Mouse (Mus musculus) midbrain, embryonic 14.5 days (tissue): Measurements from ENCODE around the gene Dtx3. TPM values are rescaled to one million over a fixed set of nuclear protein-coding genes. Genes with fewer than 3 reads are reported as not detected.
A peak's percentile ranks its signal among the peaks of the same experiment; 100 is the strongest.

Experiments used
- ATAC-seq: fragments of 200-750 bp; cut with Nextera tagmentation; 2 replicates; pipeline ENCODE4 v1.8.0; 2017; ENCODE audit warnings: moderate number of reproducible peaks, moderate library complexity; ENCODE audit not compliant: low FRiP score, low TSS enrichment
- DNase-seq: peaks from one replicate; pipeline ENCODE4 v3.0.0-alpha.2; 2015
- H3K27ac ChIP-seq: fragments of 300-500 bp; sonication (generic); replicated peaks from 2 replicates; pipeline ENCODE4 v1.5.1; 2014; ENCODE audit warnings: mild to moderate bottlenecking, low read depth, low read length, moderate library complexity
- H3K27me3 ChIP-seq: fragments of 300-500 bp; sonication (generic); 2 replicates; pipeline ENCODE4 v1.6.1; 2014; ENCODE audit warnings: low read length, control low read depth, mixed read lengths; ENCODE audit not compliant: control insufficient read depth, insufficient read depth
- H3K36me3 ChIP-seq: fragments of 300-500 bp; sonication (generic); 2 replicates; pipeline ENCODE4 v1.6.1; 2014; ENCODE audit warnings: low read length, control low read depth; ENCODE audit not compliant: control insufficient read depth, insufficient read depth
- H3K4me1 ChIP-seq: fragments of 300-500 bp; sonication (generic); 2 replicates; pipeline ENCODE4 v1.6.1; 2014; ENCODE audit warnings: mild to moderate bottlenecking, antibody characterized with exemption, low read length, control low read depth; ENCODE audit not compliant: control insufficient read depth, insufficient read depth
- H3K4me2 ChIP-seq: fragments of 300-500 bp; sonication (generic); 2 replicates; pipeline ENCODE4 v1.6.1; 2014; ENCODE audit warnings: mild to moderate bottlenecking, low read length, moderate library complexity
- H3K4me3 ChIP-seq: fragments of 300-500 bp; sonication (generic); replicated peaks from 2 replicates; pipeline ENCODE4 v1.5.1; 2014; ENCODE audit warnings: low read depth, low read length
- H3K9ac ChIP-seq: fragments of 300-500 bp; sonication (generic); replicated peaks from 2 replicates; pipeline ENCODE4 v1.6.1; 2014; ENCODE audit warnings: mild to moderate bottlenecking, low read length, moderate library complexity
- H3K9me3 ChIP-seq: fragments of 300-500 bp; sonication (generic); 2 replicates; pipeline ENCODE4 v1.6.1; 2016; ENCODE audit warnings: low read length, control low read depth, mixed read lengths; ENCODE audit not compliant: control insufficient read depth
- WGBS: fragments of 180-500 bp; shearing (Covaris S2); extraction: QIAGEN DNeasy Blood & Tissue Kit; methylation state at CpG from one replicate; pipeline ENCODE4 v1.1.7; 2014; 5-methylcytosine and 5-hydroxymethylcytosine counted together
- polyA plus RNA-seq: library from polyadenylated mRNA; unstranded; fragments of >200 nt; fragmentation: Nextera tagmentation; extraction: Ambion mirVana; gene quantifications from 2 replicates; pipeline ENCODE4 v1.2.1, GENCODE M21; 2014

Gene Dtx3
- polyA plus RNA-seq, 1 experiment from 2014 or later, result 244 TPM

DNA sequence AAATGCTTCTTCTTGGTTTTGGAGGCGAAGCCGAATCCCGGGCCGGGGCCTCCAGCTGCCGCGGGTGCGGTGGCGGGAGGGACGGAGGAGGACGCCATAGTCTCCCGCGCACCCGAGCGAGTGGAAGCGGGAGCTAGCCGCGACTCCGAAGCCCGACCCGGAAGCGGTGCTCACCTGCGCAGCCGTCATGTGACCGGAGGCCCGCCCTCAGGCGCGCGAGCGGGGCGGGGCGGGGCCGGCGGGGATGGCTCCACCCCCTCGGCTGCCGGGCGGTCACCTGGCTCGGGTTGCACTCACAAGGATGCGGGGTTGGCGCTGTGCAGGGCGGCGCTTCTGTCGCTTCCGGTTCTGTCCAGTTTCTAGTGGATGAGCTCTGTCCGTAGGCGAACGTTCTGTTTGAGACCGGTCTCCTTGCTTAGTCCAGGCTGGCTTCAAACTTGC is 15.9 kb upstream of the Dtx3 start, which contains the start of gene Pip4k2c:
Pip4k2c (minus strand) TSS at position 172 of the 441 bp plus-strand sequence.
- peak within 1 kb of the TSS; percentile 76 for H3K9ac ChIP-seq
- H3K4me1 ChIP-seq, result peaks cover 10% of the 10 kb centered on the region
- peaks cover 17% of the 10 kb centered on the region for H3K36me3 ChIP-seq
- H3K4me2 ChIP-seq, result peak within 1 kb of the TSS; percentile 90
- ATAC-seq (peak; percentile 95), DNase-seq (peak; percentile 91)
- H3K27me3 ChIP-seq, result no peaks in the 10 kb centered on the region
- H3K9me3 ChIP-seq, result no peaks in the 10 kb centered on the region
- 0% methylated on average over 47 of the region's 47 CpGs for WGBS
- H3K4me3 ChIP-seq, result peak within 1 kb of the TSS; percentile 78
- H3K27ac ChIP-seq, result peak within 1 kb of the TSS; percentile 45; the same call in 1 of the 2 replicates

GRCm38 (mm10) chr10:127210961-127211405 is 15.5 kb upstream of the Dtx3 start:
- Histone ChIP-seq H3K4me3 (peak overlapping the region; percentile 78), H3K27ac (peak overlapping the region; percentile 45; the same call in 1 of the 2 replicates), H3K4me2 (peak overlapping the region; percentile 90), H3K36me3 (peaks cover 22% of the 10 kb centered on the region), H3K4me1 (peaks cover 10% of the 10 kb centered on the region), H3K9me3 (no peaks in the 10 kb centered on the region), H3K9ac (peak overlapping the region; percentile 76), H3K27me3 (no peaks in the 10 kb centered on the region)
- no peak for DNase-seq
- ATAC-seq, result peak; percentile 64
- 0% methylated on average over 25 of the region's 25 CpGs for WGBS

DNA sequence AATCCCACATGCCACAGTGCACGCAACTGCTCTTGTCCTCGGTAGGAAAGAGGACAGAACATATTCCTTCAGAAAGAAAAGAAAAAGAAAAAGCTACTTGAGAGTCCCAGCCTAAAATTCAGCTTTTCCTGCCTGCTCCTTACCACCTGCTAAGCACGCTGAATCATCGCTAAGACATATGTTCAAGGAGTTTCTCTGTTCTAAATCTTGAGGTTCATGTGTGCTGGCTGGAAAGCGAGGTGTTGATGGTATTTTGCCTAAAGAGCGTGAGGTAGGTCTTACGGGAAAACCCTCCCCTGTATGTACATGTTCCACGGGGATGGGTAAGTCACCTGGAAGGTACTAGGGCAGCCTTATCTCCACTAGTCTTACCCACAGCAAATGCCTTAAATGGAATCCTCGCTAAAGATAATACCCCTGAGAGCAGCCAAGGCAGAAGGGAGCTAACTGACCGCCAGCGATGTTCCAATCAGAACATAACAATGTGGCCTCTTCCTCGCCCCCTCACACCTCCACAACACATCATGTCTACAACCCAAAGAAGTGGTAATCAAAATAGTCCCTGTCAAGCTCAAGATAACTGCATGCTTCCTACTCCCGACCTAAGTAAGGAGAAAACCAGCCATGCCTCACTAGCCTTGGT is 14.5 kb upstream of the Dtx3 start:
- H3K27ac ChIP-seq, result no peak overlapping the region
- H3K27me3 ChIP-seq, result no peaks in the 10 kb centered on the region
- H3K9me3 ChIP-seq, result no peaks in the 10 kb centered on the region
- WGBS, result 87% methylated on average over 13 of the region's 13 CpGs
- peak overlapping the region; percentile 76; the same call in 1 of the 2 replicates for H3K9ac ChIP-seq
- H3K4me1 ChIP-seq, result peaks cover 10% of the 10 kb centered on the region
- no peak for DNase-seq
- no peak for ATAC-seq
- H3K4me2 ChIP-seq, result peak overlapping the region; percentile 90
- H3K36me3 ChIP-seq, result peaks cover 31% of the 10 kb centered on the region
- peak overlapping the region; percentile 78; the same call in 1 of the 2 replicates for H3K4me3 ChIP-seq

DNA sequence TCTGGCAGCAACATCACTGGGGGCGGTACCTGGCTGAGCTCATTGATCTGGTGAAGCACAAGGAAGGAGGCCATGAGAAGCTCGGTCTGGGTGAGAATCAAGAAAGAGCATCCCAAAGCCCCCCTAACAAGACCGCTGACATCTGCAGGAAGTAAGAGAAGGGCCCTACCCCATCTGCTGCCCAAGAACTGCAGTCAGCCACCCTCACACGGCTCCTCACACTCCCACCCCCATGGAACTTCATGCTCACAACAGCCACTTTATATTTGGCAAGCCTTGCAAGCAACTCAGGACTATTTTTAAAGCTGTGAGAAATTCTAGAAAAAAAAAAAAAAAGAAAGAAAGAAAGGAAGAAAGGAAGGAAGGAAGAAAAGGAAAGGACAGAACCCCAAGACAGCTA is 13.4 kb upstream of the Dtx3 start:
- no peak for ATAC-seq

DNA sequence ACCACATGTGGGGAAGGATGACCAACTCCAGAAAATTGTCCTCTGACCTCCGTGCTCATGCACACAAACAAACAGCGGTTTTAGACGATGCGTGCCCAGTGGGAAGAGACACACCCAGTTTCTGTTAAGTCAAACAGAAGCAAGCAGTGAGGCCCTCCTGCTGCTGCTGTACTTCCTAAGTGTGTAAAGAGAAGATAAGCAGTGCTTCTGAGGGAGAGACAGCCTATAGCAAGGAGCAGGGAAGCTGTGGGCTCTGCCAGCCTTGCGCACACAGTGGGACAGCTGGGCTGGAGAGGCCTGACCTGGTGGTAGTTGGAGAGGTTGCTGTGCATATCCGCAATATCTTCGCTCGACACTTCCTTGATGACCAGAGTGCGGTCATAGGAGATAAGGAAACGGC is 9.8 kb upstream of the Dtx3 start:
- Histone ChIP-seq H3K4me2 (no peak overlapping the region), H3K9me3 (no peaks in the 10 kb centered on the region), H3K36me3 (peaks cover 62% of the 10 kb centered on the region), H3K9ac (no peak overlapping the region), H3K27me3 (no peaks in the 10 kb centered on the region), H3K4me1 (peaks cover 4% of the 10 kb centered on the region), H3K4me3 (no peak overlapping the region), H3K27ac (no peak overlapping the region)
- ATAC-seq (no peak), DNase-seq (no peak)
- WGBS, result 93% methylated on average over 10 of the region's 10 CpGs

More for the DNA sequence above, 13.4 kb upstream of the Dtx3 start:
- Histone ChIP-seq H3K4me1 (peaks cover 10% of the 10 kb centered on the region), H3K9me3 (no peaks in the 10 kb centered on the region), H3K9ac (no peak overlapping the region), H3K4me2 (no peak overlapping the region), H3K27me3 (no peaks in the 10 kb centered on the region), H3K36me3 (peaks cover 40% of the 10 kb centered on the region), H3K4me3 (no peak overlapping the region), H3K27ac (no peak overlapping the region)
- 90% methylated on average over 4 of the region's 4 CpGs for WGBS
- no peak for DNase-seq

DNA sequence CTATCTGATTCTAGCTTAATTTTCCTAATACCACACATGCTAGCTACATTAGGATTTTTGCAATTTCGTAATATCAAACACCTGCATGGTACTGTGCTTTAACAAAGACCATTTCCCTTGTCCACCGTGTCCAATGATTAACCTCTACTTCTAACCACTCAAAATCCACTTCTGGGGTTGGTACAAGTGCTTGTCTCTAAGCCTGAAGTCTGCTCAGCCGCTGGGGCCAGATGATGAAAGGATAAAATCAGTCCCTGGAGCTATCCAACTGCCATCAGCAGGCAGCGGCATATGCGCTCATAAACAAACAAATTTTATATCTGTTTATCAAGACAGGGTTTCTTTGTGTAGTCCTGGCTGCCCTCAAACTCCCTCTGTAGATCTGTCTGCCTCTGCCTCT is 9.1 kb upstream of the Dtx3 start:
- Histone ChIP-seq H3K4me3 (no peak overlapping the region), H3K4me2 (no peak overlapping the region), H3K27ac (no peak overlapping the region), H3K36me3 (peaks cover 70% of the 10 kb centered on the region), H3K9me3 (no peaks in the 10 kb centered on the region), H3K4me1 (no peaks in the 10 kb centered on the region), H3K9ac (no peak overlapping the region), H3K27me3 (no peaks in the 10 kb centered on the region)
- DNase-seq, result no peak
- 95% methylated on average over 5 of the region's 5 CpGs for WGBS
- ATAC-seq, result no peak

DNA sequence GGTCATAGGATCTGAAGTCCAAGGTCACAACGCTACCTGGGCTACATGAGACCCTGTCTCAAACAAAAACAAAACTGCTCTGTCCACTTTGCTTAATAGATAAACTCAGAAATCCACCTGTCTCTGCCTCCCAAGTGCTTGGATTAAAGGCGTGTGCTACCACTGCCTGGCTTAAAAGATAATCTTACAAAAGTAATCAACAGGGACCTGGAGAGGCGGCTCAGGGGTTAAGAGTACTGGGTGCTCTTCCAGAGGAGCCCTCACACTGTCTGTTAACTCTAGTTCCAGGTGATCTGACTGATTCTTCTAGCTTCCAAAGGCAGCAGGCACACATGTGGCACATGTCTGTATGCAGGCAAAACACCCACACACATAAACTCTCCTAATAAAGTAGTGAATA is 7.6 kb upstream of the Dtx3 start:
- H3K27me3 ChIP-seq, result no peaks in the 10 kb centered on the region
- H3K4me1 ChIP-seq, result no peaks in the 10 kb centered on the region
- DNase-seq (no peak), ATAC-seq (no peak)
- no peak overlapping the region for H3K27ac ChIP-seq
- no peaks in the 10 kb centered on the region for H3K9me3 ChIP-seq
- 98% methylated on average over 3 of the region's 3 CpGs for WGBS
- no peak overlapping the region for H3K4me3 ChIP-seq
- no peak overlapping the region for H3K9ac ChIP-seq
- H3K36me3 ChIP-seq, result peaks cover 81% of the 10 kb centered on the region
- no peak overlapping the region for H3K4me2 ChIP-seq

DNA sequence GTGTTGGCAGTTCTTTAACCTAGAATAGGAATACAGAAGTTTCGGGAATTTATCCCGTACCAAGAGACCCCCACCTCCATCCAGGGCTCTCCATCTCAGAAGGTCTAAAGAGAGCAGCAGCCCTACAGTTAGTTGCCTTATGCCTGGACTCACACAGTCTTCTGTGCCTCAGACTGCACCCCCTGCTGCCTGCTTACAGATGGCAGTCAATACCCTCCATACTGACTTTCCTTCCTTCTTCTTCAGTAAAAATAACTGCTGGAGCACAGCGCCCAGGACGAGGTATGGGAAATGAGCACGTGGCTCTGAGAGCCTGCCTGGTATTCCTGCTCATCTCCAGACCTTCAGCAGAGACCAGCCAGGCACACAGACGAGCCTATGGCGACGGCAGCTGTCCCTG is 4.8 kb upstream of the Dtx3 start:
- Histone ChIP-seq H3K4me2 (no peak overlapping the region), H3K27me3 (no peaks in the 10 kb centered on the region), H3K36me3 (peaks cover 61% of the 10 kb centered on the region), H3K9me3 (no peaks in the 10 kb centered on the region), H3K27ac (no peak overlapping the region), H3K4me1 (peaks cover 10% of the 10 kb centered on the region), H3K4me3 (no peak overlapping the region), H3K9ac (no peak overlapping the region)
- ATAC-seq, result no peak
- DNase-seq, result no peak
- WGBS, result 87% methylated on average over 8 of the region's 8 CpGs

DNA sequence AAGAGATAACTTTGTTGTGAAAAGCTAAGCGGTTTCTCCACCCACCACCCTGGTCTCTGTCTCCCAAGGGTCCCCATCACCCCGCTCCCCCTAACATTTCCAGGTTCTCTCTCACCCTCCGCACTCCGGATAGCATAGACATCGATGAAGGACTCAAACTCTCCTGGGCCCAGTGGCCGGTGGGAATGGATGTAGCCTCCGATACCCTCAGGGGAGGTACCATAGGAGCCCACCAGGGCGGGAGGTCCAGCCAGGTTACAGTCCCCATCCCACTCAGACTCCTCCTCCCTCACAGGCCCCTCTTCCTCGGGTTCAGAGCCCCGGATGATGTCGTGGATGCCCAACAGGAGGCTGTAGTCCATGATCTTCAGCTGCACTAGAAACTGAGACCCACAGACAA is 3.9 kb upstream of the Dtx3 start:
- Histone ChIP-seq H3K4me3 (no peak overlapping the region), H3K4me2 (no peak overlapping the region), H3K4me1 (peaks cover 17% of the 10 kb centered on the region), H3K27me3 (no peaks in the 10 kb centered on the region), H3K27ac (no peak overlapping the region), H3K9ac (no peak overlapping the region), H3K9me3 (no peaks in the 10 kb centered on the region), H3K36me3 (peaks cover 52% of the 10 kb centered on the region)
- 86% methylated on average over 11 of the region's 11 CpGs for WGBS
- ATAC-seq (no peak), DNase-seq (no peak)
